ENCODE assay signal across 8 mouse cellular contexts in genomic region chr6:97488280-97488679, GRCm38 (mm10).
DNase-seq lines count a peak whose midpoint lies in the region; ATAC-seq lines count a peak whose summit lies in the region.

No protein-coding gene starts in this region.

- intact Hi-C loops in gastrocnemius, postnatal 14 days (cut with DNase I; ENCODE audit: low total_unique reads): no loop called here

- H3K4me3 ChIP-seq in kidney, embryonic 16.5 days (ENCODE audit: low read length): no peak overlapping the region
- H3K4me3 ChIP-seq in embryonic facial prominence, embryonic 13.5 days: peak overlapping the region; percentile 52; the same call in 1 of the 2 replicates
- no peak overlapping the region for H3K4me3 ChIP-seq in hindbrain, embryonic 11.5 days (ENCODE audit: low read depth, low read length)
- H3K4me3 ChIP-seq in neural tube, embryonic 12.5 days: no peak overlapping the region

- H3K4me1 ChIP-seq in kidney, embryonic 16.5 days (ENCODE audit: insufficient read depth, low read length): peaks cover 23% of the 10 kb centered on the region
- peaks cover 23% of the 10 kb centered on the region for H3K4me1 ChIP-seq in embryonic facial prominence, embryonic 13.5 days
- H3K4me1 ChIP-seq in hindbrain, embryonic 11.5 days (replicated peaks; ENCODE audit: control insufficient read depth, insufficient read depth, low read length): peaks cover 12% of the 10 kb centered on the region
- peaks cover 27% of the 10 kb centered on the region for H3K4me1 ChIP-seq in neural tube, embryonic 12.5 days

- peak overlapping the region; percentile 7; the same call in 1 of the 2 replicates for H3K9ac ChIP-seq in kidney, embryonic 16.5 days (replicated peaks; ENCODE audit: low read length)
- no peak overlapping the region for H3K9ac ChIP-seq in embryonic facial prominence, embryonic 13.5 days
- no peak overlapping the region for H3K9ac ChIP-seq in hindbrain, embryonic 11.5 days (ENCODE audit: low read depth, low read length)
- H3K9ac ChIP-seq in neural tube, embryonic 12.5 days: no peak overlapping the region; the same call in 1 of the 2 replicates

- H3K27me3 ChIP-seq in kidney, embryonic 16.5 days (ENCODE audit: insufficient read depth, low read length): peaks cover 9% of the 10 kb centered on the region
- H3K27me3 ChIP-seq in embryonic facial prominence, embryonic 13.5 days: peaks cover 47% of the 10 kb centered on the region
- H3K27me3 ChIP-seq in hindbrain, embryonic 11.5 days (ENCODE audit: control insufficient read depth, insufficient read depth, low read length): peaks cover 4% of the 10 kb centered on the region; the same call in 1 of the 2 replicates
- H3K27me3 ChIP-seq in neural tube, embryonic 12.5 days (replicated peaks): no peaks in the 10 kb centered on the region

- no peak overlapping the region for H3K27ac ChIP-seq in kidney, embryonic 16.5 days (ENCODE audit: low read length)
- no peak overlapping the region for H3K27ac ChIP-seq in embryonic facial prominence, embryonic 13.5 days
- no peak overlapping the region for H3K27ac ChIP-seq in hindbrain, embryonic 11.5 days (ENCODE audit: low read depth, low read length)
- no peak overlapping the region for H3K27ac ChIP-seq in neural tube, embryonic 12.5 days

- no peaks in the 10 kb centered on the region for H3K9me3 ChIP-seq in kidney, embryonic 16.5 days (ENCODE audit: low read length)
- no peaks in the 10 kb centered on the region for H3K9me3 ChIP-seq in embryonic facial prominence, embryonic 13.5 days
- no peaks in the 10 kb centered on the region for H3K9me3 ChIP-seq in hindbrain, embryonic 11.5 days (ENCODE audit: control insufficient read depth, low read length)
- no peaks in the 10 kb centered on the region for H3K9me3 ChIP-seq in neural tube, embryonic 12.5 days

- no peaks in the 10 kb centered on the region for H3K36me3 ChIP-seq in kidney, embryonic 16.5 days (ENCODE audit: insufficient read depth, low read length)
- H3K36me3 ChIP-seq in embryonic facial prominence, embryonic 13.5 days: no peaks in the 10 kb centered on the region
- no peaks in the 10 kb centered on the region for H3K36me3 ChIP-seq in hindbrain, embryonic 11.5 days (ENCODE audit: control insufficient read depth, insufficient read depth, low read length)
- no peaks in the 10 kb centered on the region for H3K36me3 ChIP-seq in neural tube, embryonic 12.5 days

- ATAC-seq in kidney, embryonic 16.5 days (ENCODE audit: low FRiP score, low TSS enrichment): no peak
- ATAC-seq in embryonic facial prominence, embryonic 13.5 days (ENCODE audit: insufficient number of reproducible peaks, insufficient read depth, low FRiP score, low TSS enrichment, low read depth): no peak
- ATAC-seq in hindbrain, embryonic 11.5 days (ENCODE audit: low FRiP score): no peak
- no peak for ATAC-seq in neural tube, embryonic 12.5 days (ENCODE audit: low FRiP score, low read depth)

- H3K4me2 ChIP-seq in kidney, embryonic 16.5 days (replicated peaks; ENCODE audit: low read depth, low read length): peak overlapping the region; percentile 76
- H3K4me2 ChIP-seq in embryonic facial prominence, embryonic 13.5 days: peak overlapping the region; percentile 99
- no peak overlapping the region for H3K4me2 ChIP-seq in hindbrain, embryonic 11.5 days (replicated peaks; ENCODE audit: low read depth, low read length)
- H3K4me2 ChIP-seq in neural tube, embryonic 12.5 days (replicated peaks): peak overlapping the region; percentile 85

- DNase-seq in kidney, adult 9 months: no peak
- DNase-seq in hindbrain, embryonic 11.5 days (ENCODE audit: low spot score): peak; percentile 30
- DNase-seq in adrenal gland, postnatal 14 days: no peak
- no peak for DNase-seq in frontal cortex, postnatal 25 days (ENCODE audit: low spot score in 2 of 2)
- no peak for DNase-seq in gastrocnemius, postnatal 14 days

- 18% methylated on average over 8 of the region's 8 CpGs for WGBS in kidney, embryonic 16.5 days
- WGBS in embryonic facial prominence, embryonic 13.5 days: 14% methylated on average over 8 of the region's 8 CpGs
- 19% methylated on average over 8 of the region's 8 CpGs for WGBS in hindbrain, embryonic 11.5 days
- WGBS in neural tube, embryonic 12.5 days: 20% methylated on average over 8 of the region's 8 CpGs
